ENCODE assay signal across 8 mouse cellular contexts in the genomic region with DNA sequence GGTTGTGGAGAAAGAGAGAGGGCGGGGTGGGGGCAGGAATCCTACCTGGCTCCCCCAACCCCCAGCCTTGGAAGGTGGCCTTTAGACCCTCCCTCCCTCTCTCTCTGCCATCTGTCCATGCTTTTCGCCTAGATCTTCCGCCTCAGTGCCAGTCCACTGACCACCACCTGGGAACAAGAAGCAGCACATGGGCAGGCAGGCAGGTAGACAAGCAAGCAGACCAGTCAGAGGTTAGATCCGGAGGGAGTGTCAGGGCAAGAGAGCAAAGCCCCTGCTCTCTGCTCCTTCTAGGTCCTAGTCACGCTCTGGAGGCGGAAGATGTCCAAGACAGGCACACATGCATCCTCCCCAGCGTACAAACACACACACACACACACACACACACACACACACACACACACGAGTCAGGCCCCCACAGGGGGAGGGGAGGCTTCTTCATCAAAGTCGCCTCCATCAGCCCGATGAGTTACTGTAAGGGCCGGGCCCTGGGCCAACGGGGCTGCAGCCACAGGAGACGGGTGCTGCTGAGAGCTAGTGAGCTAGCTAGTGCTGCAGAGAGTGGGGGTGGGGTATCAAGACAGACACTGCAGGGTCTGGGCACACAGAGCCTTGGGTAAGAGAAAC. TPM values are rescaled to one million over a fixed set of nuclear protein-coding genes. Genes with fewer than 3 reads are reported as not detected.
DNase-seq lines count a peak whose midpoint lies in the region; ATAC-seq and TF ChIP-seq lines count a peak whose summit lies in the region.

No protein-coding gene starts in this region.

- H3K36me3 ChIP-seq in heart, embryonic 10.5 days: no peaks in the 10 kb centered on the region
- no peaks in the 10 kb centered on the region for H3K36me3 ChIP-seq in heart, adult 2 months (ENCODE audit: control insufficient read depth, insufficient read depth, low read length)
- no peaks in the 10 kb centered on the region for H3K36me3 ChIP-seq in hindbrain, postnatal 0 days (ENCODE audit: insufficient read depth, low read length)
- H3K36me3 ChIP-seq in neural tube, embryonic 15.5 days: no peaks in the 10 kb centered on the region

- TF ChIP-seq CTCF in heart, adult 2 months (IDR thresholded peaks at IDR 0.05): no peak
- TF ChIP-seq CTCF in hindbrain, postnatal 0 days (IDR thresholded peaks at IDR 0.05; ENCODE audit: low read depth): no peak

- peak; percentile 76 for DNase-seq in heart, embryonic 10.5 days (ENCODE audit: low spot score)
- DNase-seq in heart, adult 2 months: no peak
- peak; percentile 78 for DNase-seq in MN1 (ENCODE audit: low spot score)
- DNase-seq in cerebellum, postnatal 25 days: peak; percentile 64 to 78
- DNase-seq in hindbrain, postnatal 0 days (ENCODE audit: low spot score): peak; percentile 76
- no peak for DNase-seq in frontal cortex, postnatal 25 days (ENCODE audit: low spot score in 2 of 2)

- no peak overlapping the region for H3K9ac ChIP-seq in heart, adult 2 months (ENCODE audit: low read depth, low read length)
- H3K9ac ChIP-seq in hindbrain, postnatal 0 days (replicated peaks; ENCODE audit: low read length): peak overlapping the region; percentile 33; the same call in 1 of the 2 replicates
- H3K9ac ChIP-seq in neural tube, embryonic 15.5 days (replicated peaks): no peak overlapping the region

- no peaks in the 10 kb centered on the region for H3K79me2 ChIP-seq in heart, adult 2 months (replicated peaks; ENCODE audit: control insufficient read depth, insufficient read depth, low read length)

- H3K9me3 ChIP-seq in heart, embryonic 10.5 days: no peaks in the 10 kb centered on the region
- H3K9me3 ChIP-seq in hindbrain, postnatal 0 days (ENCODE audit: low read length): no peaks in the 10 kb centered on the region
- no peaks in the 10 kb centered on the region for H3K9me3 ChIP-seq in neural tube, embryonic 15.5 days (replicated peaks)

- no peak for TF ChIP-seq EP300 in heart, adult 2 months (IDR thresholded peaks at IDR 0.05; ENCODE audit: insufficient read depth, low read depth, low read length)

- ATAC-seq in hindbrain, postnatal 0 days: peak; percentile 52
- peak; percentile 69 for ATAC-seq in neural tube, embryonic 15.5 days (ENCODE audit: low FRiP score)
- no peak for ATAC-seq in activated CD4-positive, CD25-positive, alpha-beta regulatory T cell, adult 4 months

- H3K27me3 ChIP-seq in heart, embryonic 10.5 days (ENCODE audit: insufficient read depth, poor library complexity, severe bottlenecking): peaks cover 73% of the 10 kb centered on the region
- H3K27me3 ChIP-seq in heart, adult 2 months (ENCODE audit: control insufficient read depth, insufficient read depth, low read length): no peaks in the 10 kb centered on the region
- H3K27me3 ChIP-seq in hindbrain, postnatal 0 days (ENCODE audit: insufficient read depth, low read length): no peaks in the 10 kb centered on the region
- no peaks in the 10 kb centered on the region for H3K27me3 ChIP-seq in neural tube, embryonic 15.5 days (replicated peaks)

- 0 out of 2 replicates have a peak overlapping the region, but pooled peaks have one; percentile 48 for H3K27ac ChIP-seq in heart, embryonic 10.5 days
- H3K27ac ChIP-seq in heart, adult 2 months: no peak overlapping the region
- H3K27ac ChIP-seq in hindbrain, postnatal 0 days: peak overlapping the region; percentile 67
- peak overlapping the region; percentile 58; the same call in 1 of the 2 replicates for H3K27ac ChIP-seq in neural tube, embryonic 15.5 days (replicated peaks)

- TF ChIP-seq POLR2A in heart, adult 2 months (IDR thresholded peaks at IDR 0.05; ENCODE audit: insufficient read depth, low read depth, low read length): no peak

- intact Hi-C loops in heart, adult 2 months (cut with DNase I): no loop called here

- WGBS in heart, embryonic 10.5 days: 39% methylated on average over 13 of the region's 13 CpGs
- 50% methylated on average over 12 of the region's 13 CpGs for WGBS in heart, adult 2 months
- WGBS in hindbrain, postnatal 0 days: 38% methylated on average over 12 of the region's 13 CpGs
- 37% methylated on average over 13 of the region's 13 CpGs for WGBS in neural tube, embryonic 15.5 days

- H3K4me2 ChIP-seq in hindbrain, postnatal 0 days (ENCODE audit: low read depth, low read length): no peak overlapping the region
- no peak overlapping the region for H3K4me2 ChIP-seq in neural tube, embryonic 15.5 days

- H3K4me3 ChIP-seq in heart, embryonic 10.5 days: no peak overlapping the region
- no peak overlapping the region for H3K4me3 ChIP-seq in heart, adult 2 months
- no peak overlapping the region for H3K4me3 ChIP-seq in hindbrain, postnatal 0 days (ENCODE audit: low read length)
- no peak overlapping the region for H3K4me3 ChIP-seq in neural tube, embryonic 15.5 days (replicated peaks)

- H3K4me1 ChIP-seq in heart, embryonic 10.5 days: peaks cover 63% of the 10 kb centered on the region
- H3K4me1 ChIP-seq in heart, adult 2 months (ENCODE audit: control insufficient read depth, insufficient read depth, low read length): no peaks in the 10 kb centered on the region
- peaks cover 30% of the 10 kb centered on the region for H3K4me1 ChIP-seq in hindbrain, postnatal 0 days (ENCODE audit: insufficient read depth, low read length)
- peaks cover 76% of the 10 kb centered on the region for H3K4me1 ChIP-seq in neural tube, embryonic 15.5 days

RNA-seq across cellular contexts. Expression of a gene that starts 19.8 kb away (rescaled TPM):
- polyA plus RNA-seq in heart, embryonic 10.5 days (2016; fragmentation: Nextera tagmentation; extraction: Ambion mirVana): 2.6 and 8.9 TPM in 2 replicates
- total RNA-seq in heart, adult 2 months (2021): 1 to 10 TPM; 4.1 to 5.4 TPM
- 8.5 and 11.4 TPM in 2 replicates for polyA plus RNA-seq in heart, adult 2 months (2012; rRNA removed)
- 59.3 and 61.9 TPM in 2 replicates for total RNA-seq in hindbrain, postnatal 0 days (2014; rRNA removed)
- polyA plus RNA-seq in hindbrain, postnatal 0 days (2015; fragmentation: Nextera tagmentation; extraction: Ambion mirVana): 18.5 and 22.1 TPM in 2 replicates
- polyA plus RNA-seq in neural tube, embryonic 15.5 days (2015; fragmentation: Nextera tagmentation; extraction: Ambion mirVana): 23.1 and 27.2 TPM in 2 replicates
- not detected for polyA plus RNA-seq in activated CD4-positive, CD25-positive, alpha-beta regulatory T cell, adult 4 months (2017; shearing (Covaris generic))

RNA-seq across cellular contexts. Expression of a gene that starts 22.7 kb away (rescaled TPM):
- 144 and 147 TPM in 2 replicates for polyA plus RNA-seq in heart, embryonic 10.5 days (2016; fragmentation: Nextera tagmentation; extraction: Ambion mirVana)
- total RNA-seq in heart, adult 2 months (2021): 10 to 100 TPM; 88.2 to 99.3 TPM
- 79.9 and 108 TPM in 2 replicates for polyA plus RNA-seq in heart, adult 2 months (2012; rRNA removed)
- total RNA-seq in hindbrain, postnatal 0 days (2014; rRNA removed): 24.4 and 41.9 TPM in 2 replicates
- polyA plus RNA-seq in hindbrain, postnatal 0 days (2015; fragmentation: Nextera tagmentation; extraction: Ambion mirVana): 47.4 and 49.8 TPM in 2 replicates
- 52.6 and 56.6 TPM in 2 replicates for polyA plus RNA-seq in neural tube, embryonic 15.5 days (2015; fragmentation: Nextera tagmentation; extraction: Ambion mirVana)
- polyA plus RNA-seq in activated CD4-positive, CD25-positive, alpha-beta regulatory T cell, adult 4 months (2017; shearing (Covaris generic)): 1 to 10 TPM; 4.9 to 7.2 TPM

RNA-seq across cellular contexts. Expression of a gene that starts 36.2 kb away (rescaled TPM):
- 54.5 and 71.3 TPM in 2 replicates for polyA plus RNA-seq in heart, embryonic 10.5 days (2016; fragmentation: Nextera tagmentation; extraction: Ambion mirVana)
- 10 to 100 TPM; 30.1 to 32.3 TPM for total RNA-seq in heart, adult 2 months (2021)
- polyA plus RNA-seq in heart, adult 2 months (2012; rRNA removed): 33.2 and 33.8 TPM in 2 replicates
- 35.0 and 42.2 TPM in 2 replicates for total RNA-seq in hindbrain, postnatal 0 days (2014; rRNA removed)
- polyA plus RNA-seq in hindbrain, postnatal 0 days (2015; fragmentation: Nextera tagmentation; extraction: Ambion mirVana): 47.3 and 48.3 TPM in 2 replicates
- polyA plus RNA-seq in neural tube, embryonic 15.5 days (2015; fragmentation: Nextera tagmentation; extraction: Ambion mirVana): 59.3 and 61.1 TPM in 2 replicates
- 10 to 100 TPM; 51.4 to 65.6 TPM for polyA plus RNA-seq in activated CD4-positive, CD25-positive, alpha-beta regulatory T cell, adult 4 months (2017; shearing (Covaris generic))

RNA-seq across cellular contexts. Expression of a gene that starts 37.0 kb away (rescaled TPM):
- 5.3 and 8.9 TPM in 2 replicates for polyA plus RNA-seq in heart, embryonic 10.5 days (2016; fragmentation: Nextera tagmentation; extraction: Ambion mirVana)
- total RNA-seq in heart, adult 2 months (2021): 1 to 10 TPM; 8.1 to 8.3 TPM
- polyA plus RNA-seq in heart, adult 2 months (2012; rRNA removed): 20.4 and 22.3 TPM in 2 replicates
- 179 and 205 TPM in 2 replicates for total RNA-seq in hindbrain, postnatal 0 days (2014; rRNA removed)
- 139 and 141 TPM in 2 replicates for polyA plus RNA-seq in hindbrain, postnatal 0 days (2015; fragmentation: Nextera tagmentation; extraction: Ambion mirVana)
- 89.8 and 111 TPM in 2 replicates for polyA plus RNA-seq in neural tube, embryonic 15.5 days (2015; fragmentation: Nextera tagmentation; extraction: Ambion mirVana)
- not detected for polyA plus RNA-seq in activated CD4-positive, CD25-positive, alpha-beta regulatory T cell, adult 4 months (2017; shearing (Covaris generic))

RNA-seq across cellular contexts. Expression of a gene that starts 45.9 kb away (rescaled TPM):
- 143 and 146 TPM in 2 replicates for polyA plus RNA-seq in heart, embryonic 10.5 days (2016; fragmentation: Nextera tagmentation; extraction: Ambion mirVana)
- 10 to 100 TPM; 68.4 to 75.7 TPM for total RNA-seq in heart, adult 2 months (2021)
- 49.1 and 54.3 TPM in 2 replicates for polyA plus RNA-seq in heart, adult 2 months (2012; rRNA removed)
- 145 and 147 TPM in 2 replicates for total RNA-seq in hindbrain, postnatal 0 days (2014; rRNA removed)
- polyA plus RNA-seq in hindbrain, postnatal 0 days (2015; fragmentation: Nextera tagmentation; extraction: Ambion mirVana): 306 and 316 TPM in 2 replicates
- polyA plus RNA-seq in neural tube, embryonic 15.5 days (2015; fragmentation: Nextera tagmentation; extraction: Ambion mirVana): 271 and 320 TPM in 2 replicates
- 100 to 1,000 TPM; 107 to 114 TPM for polyA plus RNA-seq in activated CD4-positive, CD25-positive, alpha-beta regulatory T cell, adult 4 months (2017; shearing (Covaris generic))

Comparison
In these comparisons a context has a peak if more than half of its experiments do, and no peak if none do; other contexts are left out.
1. DNase-seq: peak in heart, embryonic 10.5 days (single experiment), MN1 (single experiment), cerebellum, postnatal 25 days (2 of 2) and hindbrain, postnatal 0 days (single experiment); none in heart, adult 2 months (0 of 2) and frontal cortex, postnatal 25 days (0 of 2).